In the genomic region with DNA sequence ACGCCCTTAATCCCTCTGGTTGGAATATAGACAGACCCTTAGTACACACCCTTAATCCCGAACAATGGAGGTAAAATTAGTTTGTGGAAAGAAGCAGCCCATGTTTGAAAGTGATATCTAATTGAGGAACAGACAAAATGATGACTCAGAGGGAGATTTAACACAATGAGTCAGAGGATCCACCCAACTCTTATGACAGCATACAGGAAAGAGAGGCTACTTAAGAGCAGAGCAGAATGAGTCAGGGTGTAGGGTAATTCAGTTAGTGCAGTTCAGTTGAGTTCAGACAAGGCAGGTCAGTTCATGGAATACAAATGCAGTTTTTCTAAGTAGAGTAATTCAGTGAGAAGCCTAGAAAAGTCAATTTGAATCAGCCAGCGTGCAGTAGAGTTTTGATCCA, we compare ENCODE assay signal across 28 mouse cellular contexts.
DNase-seq lines count a peak whose midpoint lies in the region; ATAC-seq and TF ChIP-seq lines count a peak whose summit lies in the region.
"Had no signal": no experiment of that assay in that cellular context is flagged by ENCODE, and none has a peak within 500 bp of the region (broad histone marks: within the 10 kb centered on the region; RNA-seq: fewer than 3 reads in every experiment).

No protein-coding gene starts in this region.

- 0 out of 2 replicates have a peak, but pooled peaks have one; percentile 32 for TF ChIP-seq EP300 in lung, postnatal 0 days (IDR thresholded peaks at IDR 0.05)
- TF ChIP-seq EP300 in MEL (IDR thresholded peaks at IDR 0.05; ENCODE audit: low read depth in 1 of 2, low read length in 2 of 2): no peak

- H3K9ac ChIP-seq in lung, postnatal 0 days (replicated peaks; ENCODE audit: low read depth): no peak overlapping the region
- no peak overlapping the region for H3K9ac ChIP-seq in MEL (ENCODE audit: control insufficient read depth, low read depth, low read length, poor library complexity, severe bottlenecking)
- H3K9ac ChIP-seq: heart, embryonic 13.5 days; hindbrain, embryonic 14.5 days; kidney, embryonic 15.5 days; limb, embryonic 13.5 days; liver, embryonic 13.5 days; lung, embryonic 14.5 days; midbrain, embryonic 12.5 days; neural tube, embryonic 13.5 days had no signal

- ATAC-seq in lung, postnatal 0 days: no peak
- ATAC-seq: forebrain, embryonic 16.5 days; intestine, postnatal 0 days had no signal

- H3K27me3 ChIP-seq in lung, postnatal 0 days (replicated peaks; ENCODE audit: insufficient read depth, low read length): no peaks in the 10 kb centered on the region
- no peaks in the 10 kb centered on the region for H3K27me3 ChIP-seq in MEL (ENCODE audit: control insufficient read depth in 1 of 2, insufficient read depth in 2 of 2, low read length in 2 of 2)
- H3K27me3 ChIP-seq: heart, embryonic 13.5 days; kidney, embryonic 15.5 days; liver, embryonic 13.5 days; megakaryocyte, embryonic 14.5 days; midbrain, embryonic 12.5 days; neural tube, embryonic 13.5 days had no signal

- DNase-seq in lung, postnatal 0 days (ENCODE audit: low spot score): peak; percentile 21
- DNase-seq in lung, adult 2 months: no peak
- DNase-seq in MEL (ENCODE audit: low read depth, low spot score): peak; percentile 4
- DNase-seq in brain, adult 2 months (ENCODE audit: low read depth, low spot score): peak; percentile 66
- no peak for DNase-seq in left cerebral cortex, adult 8-10 months (ENCODE audit: low spot score in 2 of 2)
- DNase-seq in layer of hippocampus, postnatal 14 days (ENCODE audit: low spot score in 2 of 2): no peak
- DNase-seq in lung, postnatal 14 days: no peak
- DNase-seq: cerebellum, adult 9-10 months; cerebellum, postnatal 36 days; gastrocnemius, postnatal 10 days; heart, postnatal 10 days; kidney, postnatal 25 days; liver, embryonic 13.5 days; lung, embryonic 14.5 days; lung, postnatal 4 days; thymus, adult 2 months; thymus, postnatal 36 days had no signal

- no peak overlapping the region for H3K4me2 ChIP-seq in lung, postnatal 0 days (replicated peaks; ENCODE audit: low read depth, low read length)
- H3K4me2 ChIP-seq: heart, embryonic 13.5 days; hindbrain, embryonic 14.5 days; kidney, embryonic 15.5 days; limb, embryonic 13.5 days; liver, embryonic 13.5 days; lung, embryonic 14.5 days; midbrain, embryonic 12.5 days; neural tube, embryonic 13.5 days had no signal

- H3K79me2 ChIP-seq in MEL (ENCODE audit: control insufficient read depth, insufficient read depth, low read length, poor library complexity): no peaks in the 10 kb centered on the region

- no peak overlapping the region for H3K27ac ChIP-seq in lung, postnatal 0 days (ENCODE audit: low read length)
- H3K27ac ChIP-seq in MEL (ENCODE audit: control insufficient read depth, low read depth, low read length): no peak overlapping the region
- H3K27ac ChIP-seq: heart, embryonic 13.5 days; hindbrain, embryonic 14.5 days; kidney, embryonic 15.5 days; left cerebral cortex, adult 2 months; limb, embryonic 13.5 days; liver, embryonic 13.5 days; midbrain, embryonic 12.5 days; neural tube, embryonic 13.5 days had no signal

- TF ChIP-seq CTCF in lung, postnatal 0 days (IDR thresholded peaks at IDR 0.05): no peak
- no peak for TF ChIP-seq CTCF in lung, adult 2 months (IDR thresholded peaks at IDR 0.05; ENCODE audit: insufficient read depth, low read length)
- TF ChIP-seq CTCF in MEL (IDR thresholded peaks at IDR 0.05 in 2 of 3, conservative IDR thresholded peaks at IDR 0.05 in 1 of 3; ENCODE audit: control insufficient read depth in 1 of 3, insufficient read depth in 1 of 3, low read depth in 2 of 3, low read length in 3 of 3, poor library complexity in 1 of 3, severe bottlenecking in 1 of 3): no peak

- H3K9me3 ChIP-seq in lung, postnatal 0 days (ENCODE audit: low read length): no peaks in the 10 kb centered on the region
- H3K9me3 ChIP-seq in MEL (replicated peaks; ENCODE audit: insufficient read depth, low read length): no peaks in the 10 kb centered on the region
- H3K9me3 ChIP-seq: heart, embryonic 13.5 days; kidney, embryonic 15.5 days; limb, embryonic 13.5 days; liver, embryonic 13.5 days; megakaryocyte, embryonic 14.5 days; midbrain, embryonic 12.5 days; neural tube, embryonic 13.5 days had no signal

- no peak for TF ChIP-seq RAD21 in MEL (IDR thresholded peaks at IDR 0.05; ENCODE audit: low read depth, low read length)

- H3K36me3 ChIP-seq in lung, postnatal 0 days (ENCODE audit: insufficient read depth, low read length): no peaks in the 10 kb centered on the region
- no peaks in the 10 kb centered on the region for H3K36me3 ChIP-seq in MEL (ENCODE audit: control insufficient read depth in 1 of 2, insufficient read depth in 2 of 2, low read length in 2 of 2)
- H3K36me3 ChIP-seq: heart, embryonic 13.5 days; kidney, embryonic 15.5 days; limb, embryonic 13.5 days; liver, embryonic 13.5 days; midbrain, embryonic 12.5 days; neural tube, embryonic 13.5 days had no signal

- no peaks in the 10 kb centered on the region for H3K4me1 ChIP-seq in lung, postnatal 0 days (ENCODE audit: insufficient read depth, low read depth, low read length)
- H3K4me1 ChIP-seq in lung, adult 2 months (ENCODE audit: control insufficient read depth, insufficient read depth, low read length): no peaks in the 10 kb centered on the region
- H3K4me1 ChIP-seq in MEL (ENCODE audit: control insufficient read depth in 1 of 2, insufficient read depth in 2 of 2, low read length in 2 of 2): no peaks in the 10 kb centered on the region
- H3K4me1 ChIP-seq: kidney, embryonic 15.5 days; liver, embryonic 13.5 days; megakaryocyte, embryonic 14.5 days; midbrain, embryonic 12.5 days had no signal

- no peak for TF ChIP-seq POLR2A in lung, adult 2 months (IDR thresholded peaks at IDR 0.05; ENCODE audit: borderline replicate concordance, extremely low read depth, low read depth, low read length)
- TF ChIP-seq POLR2A in MEL (IDR thresholded peaks at IDR 0.05; ENCODE audit: control insufficient read depth in 1 of 2, insufficient read depth in 1 of 2, low read depth in 1 of 2, low read length in 2 of 2, poor library complexity in 1 of 2): no peak

- H3K4me3 ChIP-seq in lung, postnatal 0 days (ENCODE audit: low read depth, low read length): no peak overlapping the region
- no peak overlapping the region for H3K4me3 ChIP-seq in lung, adult 2 months (replicated peaks; ENCODE audit: extremely low read depth, low read depth, low read length)
- no peak overlapping the region for H3K4me3 ChIP-seq in MEL (ENCODE audit: control insufficient read depth in 1 of 2, insufficient read depth in 1 of 2, low read depth in 2 of 2, low read length in 2 of 2)
- H3K4me3 ChIP-seq: heart, embryonic 13.5 days; kidney, embryonic 15.5 days; left cerebral cortex, adult 2 months; limb, embryonic 13.5 days; liver, embryonic 13.5 days; megakaryocyte, embryonic 14.5 days; midbrain, embryonic 12.5 days; myocyte; neural tube, embryonic 13.5 days had no signal

- 85% methylated on average over 3 of the region's 3 CpGs for WGBS in lung, postnatal 0 days
- WGBS in lung, adult 2 months: 80% methylated on average over 3 of the region's 3 CpGs

TF ChIP-seq in MEL, 35 proteins besides CTCF, POLR2A, EP300 and RAD21:
- TF ChIP-seq ETS1 (IDR thresholded peaks at IDR 0.05; ENCODE audit: low read depth, low read length) (no peak), TBP (IDR thresholded peaks at IDR 0.05; ENCODE audit: low read depth, low read length) (no peak), BHLHE40 (IDR thresholded peaks at IDR 0.05; ENCODE audit: borderline replicate concordance, low read depth, low read length) (no peak), CHD1 (IDR thresholded peaks at IDR 0.05; ENCODE audit: low read depth, low read length) (no peak), JUND (IDR thresholded peaks at IDR 0.05; ENCODE audit: low read depth, low read length) (no peak), GATA1 (IDR thresholded peaks at IDR 0.05; ENCODE audit: low read depth, low read length) (no peak), CHD2 (IDR thresholded peaks at IDR 0.05; ENCODE audit: low read length) (no peak), MEF2A (IDR thresholded peaks at IDR 0.05; ENCODE audit: extremely low read depth, insufficient replicate concordance, low read depth, low read length, poor library complexity, severe bottlenecking) (no peak), RCOR1 (IDR thresholded peaks at IDR 0.05; ENCODE audit: low read depth, low read length) (no peak), HCFC1 (IDR thresholded peaks at IDR 0.05; ENCODE audit: low read depth, low read length) (no peak), NRF1 (IDR thresholded peaks at IDR 0.05; ENCODE audit: insufficient read depth, low read depth, low read length, poor library complexity, severe bottlenecking) (no peak), MXI1 (IDR thresholded peaks at IDR 0.05; ENCODE audit: low read depth, low read length) (no peak), SIN3A (IDR thresholded peaks at IDR 0.05; ENCODE audit: low read length) (no peak), USF1 (IDR thresholded peaks at IDR 0.05; ENCODE audit: low read depth, low read length) (no peak), USF2 (IDR thresholded peaks at IDR 0.05; ENCODE audit: borderline replicate concordance in 1 of 2, insufficient read depth in 1 of 2, low read depth in 1 of 2, low read length in 2 of 2) (no peak)

Comparison
In these comparisons a context has a peak if more than half of its experiments do, and no peak if none do; other contexts are left out.
1. DNase-seq: peak in lung, postnatal 0 days (single experiment), MEL (single experiment) and brain, adult 2 months (single experiment); none in lung, adult 2 months (single experiment), left cerebral cortex, adult 8-10 months (0 of 2), layer of hippocampus, postnatal 14 days (0 of 2) and lung, postnatal 14 days (single experiment).